ENCODE assay signal across 12 mouse cellular contexts in the genomic region with DNA sequence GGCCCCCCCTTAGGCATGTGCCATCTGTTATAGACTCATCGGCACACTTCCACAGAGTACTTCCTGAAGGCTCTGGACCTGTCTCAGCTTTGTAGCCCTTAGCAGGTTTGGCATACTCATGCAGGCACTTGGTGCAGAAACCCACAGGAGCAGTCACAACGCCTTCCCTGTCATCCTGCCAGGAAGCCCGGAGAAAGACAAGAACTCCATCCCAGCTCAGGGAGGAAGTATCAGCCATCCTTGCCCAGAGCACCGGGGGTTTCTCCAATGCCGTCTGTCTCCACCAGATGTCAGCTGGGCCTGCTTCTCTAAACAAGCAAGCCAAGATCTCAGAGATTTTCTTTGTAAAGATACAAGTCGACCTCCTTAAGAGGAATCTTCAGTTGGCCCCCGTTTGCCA. TPM values are rescaled to one million over a fixed set of nuclear protein-coding genes. Genes with fewer than 3 reads are reported as not detected.
DNase-seq lines count a peak whose midpoint lies in the region; ATAC-seq and TF ChIP-seq lines count a peak whose summit lies in the region.
"Had no signal": no experiment of that assay in that cellular context is flagged by ENCODE, and none has a peak within 500 bp of the region (broad histone marks: within the 10 kb centered on the region; RNA-seq: fewer than 3 reads in every experiment).

No protein-coding gene starts in this region.

- DNase-seq in kidney, adult 2 months = no peak
- peak; percentile 83 for DNase-seq in midbrain, embryonic 11.5 days (ENCODE audit: low spot score, missing footprints)
- peak; percentile 50 to 52 for DNase-seq in cerebellum, adult 18-20 months
- peak; percentile 70 for DNase-seq in midbrain, postnatal 0 days (ENCODE audit: low spot score)
- no peak for DNase-seq in testis, postnatal 14 days (ENCODE audit: low spot score)
- DNase-seq: adrenal gland, adult 8-10 months; heart, adult 18-20 months; kidney, postnatal 36 days had no signal

- H3K9ac ChIP-seq in kidney, embryonic 15.5 days = no peak overlapping the region
- H3K9ac ChIP-seq in midbrain, embryonic 11.5 days (ENCODE audit: low read length) = no peak overlapping the region
- H3K9ac ChIP-seq in midbrain, embryonic 16.5 days (ENCODE audit: low read depth, low read length) = no peak overlapping the region
- H3K9ac ChIP-seq in midbrain, postnatal 0 days (replicated peaks; ENCODE audit: low read length, poor library complexity, severe bottlenecking) = no peak overlapping the region
- H3K9ac ChIP-seq: limb, embryonic 13.5 days had no signal

- WGBS in kidney, adult 2 months = 29% methylated on average over 7 of the region's 7 CpGs
- WGBS in kidney, embryonic 15.5 days = 43% methylated on average over 7 of the region's 7 CpGs
- WGBS in midbrain, embryonic 11.5 days = 67% methylated on average over 7 of the region's 7 CpGs
- WGBS in midbrain, embryonic 16.5 days = 59% methylated on average over 7 of the region's 7 CpGs
- WGBS in midbrain, postnatal 0 days = 45% methylated on average over 7 of the region's 7 CpGs

- H3K9me3 ChIP-seq in kidney, embryonic 15.5 days (replicated peaks) = no peaks in the 10 kb centered on the region
- no peaks in the 10 kb centered on the region for H3K9me3 ChIP-seq in midbrain, embryonic 11.5 days (ENCODE audit: control insufficient read depth, low read length)
- no peaks in the 10 kb centered on the region for H3K9me3 ChIP-seq in midbrain, embryonic 16.5 days (replicated peaks; ENCODE audit: control insufficient read depth, low read length, poor library complexity, severe bottlenecking)
- H3K9me3 ChIP-seq in midbrain, postnatal 0 days (ENCODE audit: low read length) = no peaks in the 10 kb centered on the region
- H3K9me3 ChIP-seq: G1E; limb, embryonic 13.5 days had no signal

- H3K36me3 ChIP-seq in kidney, adult 2 months (ENCODE audit: control insufficient read depth, insufficient read depth, low read length) = no peaks in the 10 kb centered on the region
- H3K36me3 ChIP-seq in kidney, embryonic 15.5 days = peaks cover 12% of the 10 kb centered on the region
- H3K36me3 ChIP-seq in midbrain, embryonic 11.5 days (ENCODE audit: control insufficient read depth, insufficient read depth, low read length) = no peaks in the 10 kb centered on the region
- H3K36me3 ChIP-seq in midbrain, embryonic 16.5 days (ENCODE audit: control insufficient read depth, insufficient read depth, low read length) = peaks cover 2% of the 10 kb centered on the region; the same call in 1 of the 2 replicates
- no peaks in the 10 kb centered on the region for H3K36me3 ChIP-seq in midbrain, postnatal 0 days (ENCODE audit: insufficient read depth, low read length)

- ATAC-seq in kidney, embryonic 15.5 days (replicated peaks; ENCODE audit: low FRiP score) = no peak
- ATAC-seq in midbrain, embryonic 11.5 days (ENCODE audit: low FRiP score) = no peak
- no peak for ATAC-seq in midbrain, embryonic 16.5 days
- ATAC-seq in midbrain, postnatal 0 days (ENCODE audit: low FRiP score) = no peak

- 0 out of 2 replicates have a peak, but pooled peaks have one; percentile 18 for TF ChIP-seq CTCF in kidney, adult 2 months (conservative IDR thresholded peaks at IDR 0.05; ENCODE audit: insufficient read depth, insufficient read length, low read depth, low read length)
- TF ChIP-seq CTCF in midbrain, postnatal 0 days (IDR thresholded peaks at IDR 0.05) = peak; percentile 67

- no peaks in the 10 kb centered on the region for H3K27me3 ChIP-seq in kidney, adult 2 months (replicated peaks; ENCODE audit: control insufficient read depth, insufficient read depth, low read length)
- peaks cover 8% of the 10 kb centered on the region; the same call in 1 of the 2 replicates for H3K27me3 ChIP-seq in kidney, embryonic 15.5 days
- no peaks in the 10 kb centered on the region for H3K27me3 ChIP-seq in midbrain, embryonic 11.5 days (ENCODE audit: control insufficient read depth, insufficient read depth, low read length)
- no peaks in the 10 kb centered on the region for H3K27me3 ChIP-seq in midbrain, embryonic 16.5 days (ENCODE audit: control insufficient read depth, insufficient read depth, low read depth, low read length)
- H3K27me3 ChIP-seq in midbrain, postnatal 0 days (ENCODE audit: insufficient read depth, low read length) = no peaks in the 10 kb centered on the region

- TF ChIP-seq POLR2A in kidney, adult 2 months (IDR thresholded peaks at IDR 0.05; ENCODE audit: low read depth, low read length) = no peak

- H3K27ac ChIP-seq in kidney, adult 2 months (ENCODE audit: insufficient read depth, low read depth, low read length) = no peak overlapping the region
- no peak overlapping the region for H3K27ac ChIP-seq in kidney, embryonic 15.5 days
- no peak overlapping the region for H3K27ac ChIP-seq in midbrain, embryonic 11.5 days (ENCODE audit: low read depth, low read length)
- no peak overlapping the region for H3K27ac ChIP-seq in midbrain, embryonic 16.5 days (ENCODE audit: low read length)
- H3K27ac ChIP-seq in midbrain, postnatal 0 days (ENCODE audit: low read depth, low read length) = no peak overlapping the region
- H3K27ac ChIP-seq: limb, embryonic 13.5 days had no signal

- no peak overlapping the region for H3K4me3 ChIP-seq in kidney, adult 2 months (ENCODE audit: insufficient read depth, low read depth, low read length)
- H3K4me3 ChIP-seq in kidney, embryonic 15.5 days (replicated peaks) = no peak overlapping the region
- no peak overlapping the region for H3K4me3 ChIP-seq in midbrain, embryonic 11.5 days (ENCODE audit: low read depth, low read length)
- H3K4me3 ChIP-seq in midbrain, embryonic 16.5 days (ENCODE audit: low read depth, low read length) = no peak overlapping the region
- H3K4me3 ChIP-seq in midbrain, postnatal 0 days (ENCODE audit: low read depth, low read length) = no peak overlapping the region
- H3K4me3 ChIP-seq: limb, embryonic 13.5 days had no signal

- no peak overlapping the region for H3K4me2 ChIP-seq in kidney, embryonic 15.5 days
- no peak overlapping the region for H3K4me2 ChIP-seq in midbrain, embryonic 11.5 days
- no peak overlapping the region for H3K4me2 ChIP-seq in midbrain, embryonic 16.5 days (ENCODE audit: low read length)
- no peak overlapping the region for H3K4me2 ChIP-seq in midbrain, postnatal 0 days (ENCODE audit: low read depth, low read length, poor library complexity, severe bottlenecking)
- H3K4me2 ChIP-seq: limb, embryonic 13.5 days had no signal

- H3K4me1 ChIP-seq in kidney, adult 2 months (ENCODE audit: control insufficient read depth, insufficient read depth, low read length) = no peaks in the 10 kb centered on the region; the same call in 1 of the 2 replicates
- H3K4me1 ChIP-seq in kidney, embryonic 15.5 days = peaks cover 18% of the 10 kb centered on the region
- peaks cover 18% of the 10 kb centered on the region for H3K4me1 ChIP-seq in midbrain, embryonic 11.5 days (ENCODE audit: control insufficient read depth, insufficient read depth, low read length)
- peaks cover 11% of the 10 kb centered on the region for H3K4me1 ChIP-seq in midbrain, embryonic 16.5 days (ENCODE audit: control insufficient read depth, insufficient read depth, low read length)
- H3K4me1 ChIP-seq in midbrain, postnatal 0 days (ENCODE audit: insufficient read depth, low read length) = no peaks in the 10 kb centered on the region; the same call in 1 of the 2 replicates

RNA-seq across cellular contexts. Expression of a gene that starts 38.5 kb away (rescaled TPM):
- 72.6 and 73.1 TPM in 2 replicates for polyA plus RNA-seq in kidney, adult 2 months (2012; rRNA removed)
- polyA plus RNA-seq in kidney, embryonic 15.5 days (2015; fragmentation: Nextera tagmentation; extraction: Ambion mirVana) = 20.8 and 22.2 TPM in 2 replicates
- 13.0 and 13.6 TPM in 2 replicates for polyA plus RNA-seq in midbrain, embryonic 11.5 days (2014; fragmentation: Nextera tagmentation; extraction: Ambion mirVana)
- 31.2 and 33.3 TPM in 2 replicates for polyA plus RNA-seq in midbrain, embryonic 16.5 days (2015; fragmentation: Nextera tagmentation; extraction: Ambion mirVana)
- 48.2 and 56.6 TPM in 2 replicates for total RNA-seq in midbrain, postnatal 0 days (2014; rRNA removed)
- polyA plus RNA-seq in midbrain, postnatal 0 days (2015; fragmentation: Nextera tagmentation; extraction: Ambion mirVana) = 24.4 and 24.7 TPM in 2 replicates

Comparison
In these comparisons a context has a peak if more than half of its experiments do, and no peak if none do; other contexts are left out.
1. DNase-seq: peak in midbrain, embryonic 11.5 days (single experiment), cerebellum, adult 18-20 months (2 of 2) and midbrain, postnatal 0 days (single experiment); none in kidney, adult 2 months (single experiment) and testis, postnatal 14 days (single experiment).